Mouse (Mus musculus) embryo, embryonic 10.5 days (tissue): ENCODE data around the gene Snx5.

Experiments
- DNase-seq: peaks from one replicate; pipeline ENCODE4 v3.0.0-alpha.2; 2015; ENCODE audit warnings: low spot score

Gene Snx5

DNA sequence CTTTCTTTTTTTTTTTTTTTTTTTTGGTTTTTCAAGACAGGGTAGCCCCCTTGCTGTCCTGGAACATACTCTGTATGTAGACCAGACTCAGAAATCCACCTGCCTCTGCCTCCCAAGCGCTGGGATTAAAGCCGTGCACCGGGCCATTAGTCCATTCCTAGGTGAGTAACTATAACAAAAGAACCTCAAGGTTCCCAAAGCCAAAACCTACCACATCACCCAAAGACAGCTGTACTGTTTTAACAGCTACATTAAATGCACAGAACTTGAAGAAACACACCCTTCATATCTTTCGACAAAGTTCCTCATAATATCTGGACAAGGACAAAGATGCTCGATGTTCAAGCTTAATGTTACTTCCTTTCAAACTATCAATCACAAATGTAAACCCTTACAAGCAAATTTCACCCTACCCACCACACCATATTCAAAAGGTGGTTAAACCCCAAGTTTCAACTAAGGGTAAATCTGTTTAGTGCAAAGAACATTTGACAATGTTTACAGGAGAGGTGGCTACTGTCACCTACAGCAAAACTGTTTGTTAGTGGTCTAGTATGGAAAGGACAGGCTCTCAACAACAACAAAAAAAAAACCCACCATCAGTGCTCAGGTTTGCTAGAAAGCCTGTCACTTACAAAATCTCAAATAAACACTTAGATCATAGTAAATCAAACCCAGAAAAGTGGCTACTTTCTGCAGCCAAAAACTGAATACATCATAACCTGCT lies 3.5 kb downstream of the Snx5 start:
- DNase-seq: no peak

DNA sequence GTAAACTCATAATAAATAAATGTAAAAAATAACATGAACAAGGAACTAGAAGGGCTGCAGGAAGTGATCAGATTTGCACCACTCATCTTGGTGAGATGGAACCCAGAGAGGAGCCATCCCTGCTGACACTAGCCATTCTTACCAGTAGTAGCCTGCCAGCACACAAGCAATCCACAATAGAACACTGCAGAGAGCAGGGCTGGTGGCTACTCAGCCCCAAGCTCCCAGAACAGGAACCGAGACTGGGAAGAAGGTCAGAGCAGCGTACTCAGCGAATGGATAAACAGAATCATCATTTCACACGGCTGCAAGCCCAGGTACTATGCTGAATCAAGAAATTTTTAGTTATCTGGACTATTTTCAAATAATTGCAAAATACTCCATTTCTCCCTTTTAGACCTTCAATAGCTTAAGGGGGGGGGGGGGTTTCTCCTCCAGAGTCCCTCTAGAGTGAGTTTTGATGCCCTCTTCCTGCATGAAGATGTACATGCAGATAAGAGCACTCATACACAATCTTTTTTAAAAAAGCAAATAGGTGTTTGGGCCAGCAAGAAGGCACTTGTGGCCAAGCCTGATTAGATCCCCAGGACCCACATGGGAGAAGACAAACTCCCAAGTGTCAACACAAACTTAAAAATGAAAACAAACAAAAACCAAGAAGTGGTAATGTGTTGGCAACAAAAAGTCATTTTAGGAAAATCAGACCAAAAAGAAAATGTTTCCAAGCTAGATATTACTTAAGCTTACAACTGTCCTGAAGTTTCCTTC lies 4.6 kb downstream of the Snx5 start:
- no peak for DNase-seq

DNA sequence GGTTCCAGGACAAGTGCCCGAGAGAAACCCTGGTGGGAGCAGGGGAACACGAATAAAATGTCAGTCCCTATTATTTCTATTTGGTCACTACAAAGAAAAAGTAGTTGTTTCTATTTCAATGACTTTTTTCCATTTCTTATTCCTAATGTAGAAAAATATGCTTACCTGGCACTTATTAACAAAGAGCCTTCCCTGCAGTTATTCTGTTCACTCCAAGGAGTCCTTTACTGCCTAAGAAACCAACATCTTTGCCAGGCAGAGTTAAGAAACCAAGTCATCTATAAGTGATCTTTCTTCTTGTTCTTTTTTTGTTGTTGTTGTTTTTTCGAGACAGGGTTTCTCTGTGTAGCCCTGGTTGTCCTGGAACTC lies 5.6 kb downstream of the Snx5 start:
- DNase-seq: no peak

DNA sequence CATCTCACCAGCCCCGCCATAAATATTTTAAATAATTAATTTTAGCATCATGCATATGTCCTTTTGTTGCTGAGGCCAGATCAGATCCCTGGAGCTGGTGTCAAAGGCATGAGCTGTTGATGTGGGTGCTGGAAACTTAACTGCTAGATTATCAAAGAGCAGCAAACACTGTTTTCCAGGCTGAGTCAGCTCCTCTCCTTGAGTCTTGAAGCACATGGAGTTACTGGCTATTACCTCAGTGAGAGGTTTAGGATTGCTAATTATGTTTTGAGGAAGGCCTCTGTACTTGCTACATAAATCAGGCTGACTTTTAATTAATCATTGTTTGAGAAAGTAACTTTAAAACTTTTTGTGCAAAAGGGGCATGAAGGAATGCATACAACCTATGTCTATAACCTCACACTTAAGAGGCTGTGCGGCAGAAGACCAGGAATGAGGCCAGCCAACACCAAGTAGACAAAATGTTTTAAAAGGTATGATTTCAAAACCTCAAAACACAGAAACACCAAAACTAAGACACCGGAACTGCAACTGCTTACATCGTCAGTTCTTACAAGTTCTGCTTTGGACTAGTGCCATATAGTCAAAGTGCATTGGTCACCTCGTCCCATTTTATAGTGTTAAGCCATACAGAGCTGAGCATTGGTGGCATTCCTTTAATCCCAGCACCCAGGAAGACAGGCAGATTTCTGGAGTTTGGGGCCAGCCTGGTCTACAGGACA lies 6.1 kb downstream of the Snx5 start:
- DNase-seq: no peak

DNA sequence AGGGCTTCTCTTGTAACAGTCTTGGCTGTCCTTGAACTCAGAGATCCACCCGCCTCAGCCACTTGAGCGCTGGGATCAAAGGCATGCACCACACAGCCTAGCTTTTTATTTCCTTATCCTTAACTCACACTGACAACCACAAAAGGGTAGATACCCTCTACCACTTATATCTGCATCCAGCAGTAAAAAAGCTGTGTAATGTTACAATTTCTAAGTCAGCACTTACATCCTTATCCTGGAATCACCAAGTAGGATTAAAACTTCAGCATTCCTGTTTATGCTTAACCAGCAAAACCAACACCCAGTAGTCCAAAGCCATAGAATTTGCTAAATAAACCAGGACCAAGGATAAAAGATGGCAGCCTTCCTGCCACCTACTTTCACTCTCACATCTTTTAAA lies 7.9 kb downstream of the Snx5 start:
- no peak for DNase-seq

DNA sequence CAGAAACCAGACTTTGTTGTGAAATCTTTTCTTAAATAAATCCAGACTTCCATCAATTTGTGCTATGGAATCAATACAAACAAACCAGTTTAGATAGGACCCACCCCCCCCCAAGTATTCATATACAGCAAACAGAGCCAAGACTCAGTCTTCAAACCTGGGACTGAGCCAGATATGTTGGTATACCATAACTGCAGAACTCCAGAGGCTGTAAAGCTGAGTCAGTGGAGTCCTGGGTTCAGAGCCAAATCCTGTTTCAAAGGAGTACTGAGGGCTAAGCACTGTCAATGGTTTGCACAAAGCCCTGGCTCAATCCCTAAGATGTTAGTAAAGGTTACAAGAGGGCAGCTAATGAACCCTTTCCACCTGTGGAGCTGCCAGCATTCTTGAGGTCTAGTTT lies 20.6 kb downstream of the Snx5 start:
- DNase-seq: no peak

DNA sequence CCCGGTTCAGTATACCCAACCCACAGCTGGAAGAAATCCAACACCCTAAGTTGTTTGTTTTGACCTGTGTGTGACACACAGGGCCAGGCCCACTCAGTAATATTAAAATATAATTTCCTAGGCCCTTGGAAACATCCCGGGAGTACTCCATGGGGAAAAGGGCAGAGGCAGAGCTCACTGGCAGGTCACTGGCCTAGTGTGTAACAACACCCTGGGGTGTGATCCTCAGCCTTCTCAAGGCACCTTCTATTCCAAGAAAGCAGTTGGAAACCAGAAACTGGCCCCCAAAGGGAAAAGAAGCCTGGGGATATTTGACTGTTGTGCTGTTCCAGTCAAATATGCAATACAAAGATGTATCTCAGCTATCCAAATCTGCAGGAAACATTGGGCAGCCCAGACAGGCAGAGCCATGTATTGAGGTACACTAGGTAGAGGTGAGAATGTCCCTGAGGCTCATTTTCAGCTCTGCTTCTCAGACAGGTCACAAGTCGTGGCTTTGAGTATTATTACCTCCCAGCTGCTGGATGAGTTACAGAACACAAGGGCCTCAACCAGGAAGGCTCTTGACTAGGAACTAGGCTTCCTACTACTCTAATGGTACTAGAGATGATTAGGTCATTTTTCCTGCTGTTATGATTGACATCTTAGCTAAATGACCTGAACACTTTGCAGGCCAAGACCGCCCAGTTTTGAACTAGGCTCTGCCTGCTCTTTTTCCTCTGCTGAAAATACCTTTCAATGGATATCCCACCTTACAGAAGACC lies 21.9 kb downstream of the Snx5 start:
- no peak for DNase-seq

DNA sequence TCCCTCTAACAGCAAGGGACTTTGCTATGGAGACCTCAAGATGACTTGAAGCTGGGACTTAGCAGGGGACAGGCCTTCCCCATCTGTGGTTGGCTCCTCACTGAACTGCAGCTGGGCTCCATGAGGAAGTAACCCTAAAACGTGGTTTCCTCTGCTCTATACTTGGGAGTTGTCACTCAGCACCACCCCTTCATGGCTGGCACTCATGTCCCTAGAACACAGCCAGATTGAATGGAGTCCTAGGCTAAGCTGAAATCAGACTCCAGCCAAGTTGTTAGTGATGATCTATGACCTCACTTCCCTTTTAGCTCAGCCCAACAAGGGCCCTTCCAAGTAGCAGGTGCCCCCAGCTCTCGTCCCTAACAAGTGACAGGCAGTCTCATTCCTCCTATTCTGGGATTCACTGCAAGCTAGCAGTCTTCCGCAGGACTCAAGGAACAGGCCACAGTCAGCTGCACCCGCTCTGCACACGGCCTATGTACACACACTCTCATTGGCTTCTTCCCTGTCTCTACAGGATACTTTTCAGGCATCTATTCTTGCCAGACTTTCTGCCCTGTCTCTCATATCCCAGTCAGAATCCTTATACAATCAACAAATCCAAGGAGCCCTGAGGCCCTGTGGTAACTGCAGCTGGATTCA lies 23.2 kb downstream of the Snx5 start:
- no peak for DNase-seq

DNA sequence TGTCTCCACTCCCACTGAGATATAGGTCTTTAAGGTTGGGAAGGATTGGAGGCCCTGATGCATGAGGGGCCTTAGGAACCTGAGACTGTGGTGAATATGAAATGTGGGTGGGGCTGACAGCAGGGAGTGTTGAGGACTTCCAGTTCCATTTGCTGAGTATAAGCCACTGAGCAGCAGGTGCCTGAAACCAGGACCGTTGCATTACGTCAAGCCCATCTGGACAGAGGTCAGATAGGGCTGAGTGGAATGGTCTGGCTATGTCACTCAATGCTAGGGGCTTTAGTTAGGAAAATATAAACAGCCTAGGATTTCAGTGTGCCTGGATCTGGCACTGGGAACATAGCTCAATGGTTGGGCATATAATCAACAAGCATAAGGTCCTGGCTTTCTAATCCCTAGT lies 24.4 kb downstream of the Snx5 start:
- DNase-seq: no peak

DNA sequence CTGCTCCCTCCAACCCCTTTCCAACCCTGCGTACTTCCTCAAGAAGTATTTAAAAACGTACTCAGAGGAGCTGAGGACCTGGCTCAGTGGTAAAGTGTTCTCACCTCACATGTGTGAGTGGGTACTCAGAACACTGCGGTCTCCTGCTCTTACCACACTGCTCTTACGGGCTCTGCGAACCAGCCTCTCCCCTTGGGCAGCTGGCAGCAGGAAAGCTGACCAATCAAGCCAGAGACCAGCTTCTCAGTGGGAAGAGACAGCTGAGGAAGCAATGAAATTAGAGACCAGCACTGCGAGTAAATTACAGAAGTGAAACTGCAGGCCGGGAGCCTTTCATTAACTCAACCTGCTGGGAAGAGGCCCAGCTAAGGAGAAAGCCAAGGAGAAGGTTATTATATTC lies 25.2 kb downstream of the Snx5 start:
- no peak for DNase-seq

DNA sequence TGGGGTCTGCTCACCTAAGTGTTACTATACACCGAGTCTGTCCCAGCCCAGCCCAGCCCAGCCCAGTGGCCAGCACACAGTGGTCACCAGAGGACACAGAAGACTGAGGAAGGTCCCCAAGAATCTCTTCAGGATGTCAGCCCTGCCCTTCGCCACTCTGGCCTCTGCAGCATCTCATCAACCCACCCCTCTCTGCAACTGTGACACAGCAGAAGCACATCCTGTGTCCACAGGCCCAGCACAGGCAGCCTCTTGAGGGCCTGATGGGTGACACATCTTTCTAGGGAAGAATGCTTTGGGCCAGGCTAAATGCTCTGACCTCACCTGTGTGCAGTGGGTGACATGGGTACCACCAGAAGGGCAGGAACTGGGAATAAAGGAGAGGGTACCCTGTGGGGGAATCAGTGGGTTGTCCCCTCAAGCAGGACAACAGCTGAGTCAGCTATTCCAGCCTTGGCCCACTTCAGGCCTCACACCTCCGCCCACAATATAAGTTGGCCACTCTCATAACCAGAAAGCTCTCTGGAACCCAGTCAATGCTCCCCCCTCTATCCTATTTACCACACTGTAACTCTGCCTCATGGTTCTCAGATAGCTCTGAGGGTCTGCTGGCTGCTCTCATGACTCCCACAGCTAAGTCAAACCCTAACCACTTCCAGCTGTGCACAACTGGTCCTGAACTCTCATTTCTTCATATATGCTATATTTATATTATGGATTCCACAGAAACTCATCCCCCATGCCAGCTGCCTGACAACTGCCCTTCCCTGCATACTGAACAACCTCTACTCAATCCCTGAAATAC lies 30.4 kb downstream of the Snx5 start:
- DNase-seq: no peak

DNA sequence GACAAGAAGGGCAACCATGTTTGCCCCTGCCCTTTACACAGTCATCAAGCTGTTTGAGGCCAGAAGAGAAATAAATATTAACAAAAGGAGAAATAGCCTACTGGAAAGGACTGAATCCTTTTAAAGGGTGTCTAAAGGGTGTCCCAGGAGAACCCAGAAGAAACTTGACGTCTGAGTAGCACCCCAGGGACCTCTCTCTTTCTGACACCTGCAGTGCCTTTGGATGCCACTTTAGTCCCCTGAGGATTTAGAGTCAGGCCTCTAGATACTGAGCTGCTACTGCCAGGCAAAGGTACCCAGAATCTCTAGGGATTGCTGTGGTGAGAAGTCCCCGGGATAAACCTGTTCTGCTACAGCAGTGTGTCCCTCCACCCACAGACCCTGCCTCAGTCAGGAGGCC lies 31.4 kb downstream of the Snx5 start:
- DNase-seq: no peak

DNA sequence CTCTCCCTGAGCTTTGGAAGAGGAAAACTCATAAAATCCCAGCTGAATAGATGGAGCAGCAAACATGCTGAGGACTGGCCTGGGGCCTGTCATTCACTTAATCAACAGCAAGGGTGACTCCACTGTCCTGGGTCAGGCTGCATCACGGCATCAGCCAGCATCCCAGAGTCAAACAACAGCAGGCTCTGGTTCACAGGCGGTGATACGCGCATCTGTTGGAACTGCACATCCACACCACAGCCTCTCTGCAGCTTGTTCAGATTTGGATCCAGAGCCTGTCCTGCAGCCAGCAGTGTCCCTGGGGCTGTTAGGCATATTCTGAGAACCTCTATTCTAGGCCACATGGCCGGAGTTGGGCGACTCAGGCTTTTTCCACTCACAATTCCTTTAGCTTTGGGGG lies 32.4 kb downstream of the Snx5 start:
- no peak for DNase-seq

DNA sequence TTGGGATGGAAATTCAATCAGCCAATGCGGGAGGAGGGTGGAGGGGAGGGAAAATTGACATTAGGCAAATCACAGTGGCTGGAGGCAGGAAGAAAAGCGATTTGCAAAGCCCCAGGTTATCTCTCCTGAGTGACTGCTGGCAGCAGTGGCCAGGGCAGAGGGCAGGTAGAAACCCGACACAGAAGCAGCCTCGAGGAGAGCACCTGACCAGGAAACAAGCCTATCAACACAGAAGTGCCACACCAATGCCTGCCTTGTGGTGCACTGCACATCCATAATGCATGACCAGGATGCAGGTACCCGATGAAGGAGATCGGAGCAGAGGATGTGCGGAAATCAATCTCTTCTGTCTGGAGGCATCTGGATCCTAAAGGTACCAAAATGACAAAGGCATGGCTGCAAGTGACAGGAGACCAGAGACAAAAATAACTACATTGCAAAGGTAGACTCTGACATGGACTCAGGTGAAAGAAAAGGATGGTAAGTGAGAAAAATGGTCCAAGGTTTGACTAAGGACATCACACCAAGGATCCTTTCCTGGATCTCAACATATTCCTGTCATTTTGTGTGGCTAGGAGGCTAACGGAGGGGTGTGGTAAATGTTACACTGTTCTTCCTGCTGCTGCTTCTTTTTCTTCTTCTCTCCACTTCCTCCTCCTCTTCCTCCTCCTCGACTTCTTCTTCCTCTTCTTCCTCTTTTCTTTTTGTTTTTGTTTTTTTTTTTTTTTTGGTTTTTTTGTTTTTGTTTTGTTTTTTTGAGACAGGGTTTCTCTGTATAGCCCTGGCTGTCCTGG lies 33.7 kb downstream of the Snx5 start:
- DNase-seq: no peak

DNA sequence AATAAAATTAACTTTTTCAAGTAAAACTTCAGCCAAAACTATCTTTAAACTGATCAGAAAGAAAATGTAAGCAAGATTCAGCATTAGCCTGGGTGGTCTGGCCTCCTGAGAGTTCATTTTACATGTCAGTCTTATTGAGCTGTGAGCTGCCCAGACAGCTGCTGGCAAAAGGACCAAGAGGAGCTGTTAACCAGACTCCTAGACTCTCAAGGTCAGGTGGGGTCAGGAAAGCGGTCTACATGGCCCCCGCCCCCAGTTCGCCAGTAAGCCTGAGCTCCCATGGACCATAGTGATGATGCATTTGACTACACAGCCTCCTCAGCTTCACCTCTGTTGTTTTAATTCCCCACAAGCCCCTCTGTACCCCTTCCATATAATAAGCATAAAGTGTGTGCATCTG lies 34.9 kb downstream of the Snx5 start:
- DNase-seq: peak; percentile 68

DNA sequence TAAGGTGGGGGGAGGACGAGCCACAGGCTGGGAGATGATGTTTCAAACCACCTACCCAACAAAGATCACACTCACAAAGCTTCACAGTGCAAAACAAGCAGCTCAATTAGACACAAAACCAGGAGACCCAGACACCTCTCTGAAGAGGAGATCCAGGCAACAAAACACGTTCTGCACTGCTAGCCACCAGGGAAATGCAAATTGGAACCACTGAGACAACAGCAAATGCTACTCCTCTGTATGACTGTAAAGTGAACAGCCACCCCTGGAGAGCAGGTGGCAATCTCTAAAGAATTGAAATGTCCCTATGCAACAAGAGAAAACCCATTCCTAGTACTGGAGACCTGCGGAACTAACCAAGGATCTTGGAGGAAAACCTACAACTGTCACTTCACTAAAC lies 37.2 kb downstream of the Snx5 start:
- no peak for DNase-seq

DNA sequence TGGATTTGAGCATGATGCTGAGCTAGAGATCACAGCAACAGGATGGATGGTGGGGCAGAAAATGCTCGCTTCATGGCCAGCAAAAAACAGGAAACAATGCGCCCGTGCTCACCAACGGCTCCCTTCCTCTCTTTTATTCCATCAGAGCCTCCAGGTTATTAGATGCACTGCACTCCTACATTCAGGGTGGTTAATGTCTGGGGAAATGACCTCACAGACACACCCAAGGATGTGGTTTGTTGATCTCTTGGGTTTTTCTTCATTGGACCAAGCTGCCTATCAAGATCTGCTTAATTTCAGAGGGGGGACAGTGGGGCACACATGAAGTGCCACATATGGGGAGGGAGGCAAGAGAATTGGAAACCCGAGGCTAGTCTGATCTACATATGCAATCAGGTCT lies 39.6 kb downstream of the Snx5 start:
- DNase-seq: no peak

DNA sequence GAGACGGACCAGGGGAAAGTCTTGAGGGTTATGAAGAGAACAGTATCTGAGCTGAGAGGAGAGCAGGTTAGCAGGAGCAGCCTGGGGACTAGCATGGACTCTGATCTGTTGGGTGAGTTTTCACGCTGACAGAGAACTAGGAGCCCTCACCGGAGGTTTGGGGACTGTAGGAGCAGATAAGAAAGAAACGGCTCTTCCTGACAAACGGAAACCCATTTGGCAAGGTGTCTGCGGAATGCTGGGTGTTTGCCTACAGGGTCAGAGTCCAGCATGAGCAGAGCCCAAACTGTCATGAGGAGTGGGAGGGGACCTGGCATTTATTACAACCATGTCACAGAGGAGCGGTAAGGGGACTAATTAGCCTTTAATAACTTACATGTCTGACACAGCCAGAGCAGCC lies 40.2 kb downstream of the Snx5 start:
- no peak for DNase-seq

DNA sequence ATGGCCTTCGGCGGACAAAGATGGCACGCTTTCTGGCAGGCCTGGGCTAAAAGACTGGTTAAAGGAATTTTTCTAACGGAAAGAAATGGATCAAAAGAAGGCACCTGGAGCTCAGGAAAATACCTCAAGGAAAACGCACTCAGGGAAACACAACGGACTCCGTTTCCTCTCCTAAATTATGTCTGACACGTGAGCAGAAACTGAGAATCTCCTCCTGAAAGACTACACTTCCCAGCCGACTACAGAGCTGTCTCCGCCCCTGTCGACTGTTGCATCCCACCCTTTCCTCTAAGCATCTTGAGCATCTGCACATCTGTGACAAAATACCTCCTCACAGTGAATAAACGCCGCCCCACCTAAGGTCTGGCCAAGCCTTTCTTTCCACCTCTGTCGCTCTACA lies 41.1 kb downstream of the Snx5 start:
- no peak for DNase-seq
